Mouse (Mus musculus) kidney, adult 2 months (tissue): ENCODE measurements at regions not wholly inside any gene's neighbourhood (a gene's known extent, or its start where the extent isn't known, plus 50 kb on each side); places are given as distances from the start of the nearest gene placed in this dataset.

Source experiments
- CTCF ChIP-seq: fragments of 200-500 bp; conservative IDR thresholded peaks from 2 replicates; pipeline ENCODE4 v1.5.1; 2011; ENCODE audit warnings: low read depth, mild to moderate bottlenecking, control low read depth, low read length, moderate library complexity, mixed read lengths; ENCODE audit not compliant: insufficient read depth, insufficient read length
- POLR2A ChIP-seq: fragments of 200-500 bp; IDR thresholded peaks from one replicate; pipeline ENCODE4 v1.6.1; 2011; ENCODE audit warnings: low read depth, low read length, control low read depth

DNA sequence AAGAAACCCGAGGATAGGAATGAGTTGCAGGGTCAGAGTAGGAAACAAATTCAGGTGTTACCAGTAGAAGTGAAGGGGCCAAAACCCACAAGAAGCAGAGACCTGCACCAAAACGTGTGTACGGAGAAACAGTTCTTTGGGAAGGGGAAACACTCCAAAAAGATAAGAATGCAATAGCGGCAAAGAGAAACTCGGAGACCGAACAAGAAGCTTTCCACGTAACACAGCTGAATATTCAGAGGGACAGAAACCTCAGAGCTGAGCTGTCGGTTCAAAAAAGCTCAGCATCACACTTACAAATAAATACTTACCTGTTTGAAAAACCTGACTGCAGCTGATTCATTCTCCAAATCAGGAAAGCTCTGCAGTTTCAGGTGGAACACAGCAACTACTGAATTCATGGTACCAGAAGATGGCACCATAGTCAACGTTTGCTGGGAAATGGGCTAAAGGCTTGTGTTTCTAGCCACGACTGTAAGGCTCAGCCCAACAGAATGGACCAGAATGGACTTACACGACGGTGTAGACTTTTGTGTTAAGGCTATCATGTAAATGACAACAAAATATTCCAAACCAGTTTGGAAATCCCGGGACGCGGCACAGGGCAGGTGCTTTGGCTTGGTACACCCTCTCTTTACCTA is 484.9 kb downstream of the Plcl1 start:
- TF ChIP-seq CTCF (no peak; the same call in 1 of the 2 replicates), POLR2A (no peak)
